8 mouse cellular contexts compared by ENCODE assay signal in genomic region chr5:64809864-64810263, GRCm38 (mm10). TPM values are rescaled to one million over a fixed set of nuclear protein-coding genes. Genes with fewer than 3 reads are reported as not detected.
DNase-seq lines count a peak whose midpoint lies in the region; ATAC-seq lines count a peak whose summit lies in the region.

No protein-coding gene starts in this region.

- H3K4me2 ChIP-seq in hindbrain, embryonic 15.5 days = no peak overlapping the region

- no peak for ATAC-seq in hindbrain, embryonic 15.5 days (ENCODE audit: low FRiP score, low read depth)

- H3K27me3 ChIP-seq in hindbrain, embryonic 15.5 days = no peaks in the 10 kb centered on the region
- no peaks in the 10 kb centered on the region for H3K27me3 ChIP-seq in megakaryocyte, embryonic 14.5 days (replicated peaks)

- no peak overlapping the region for H3K4me3 ChIP-seq in brown adipose tissue, adult 24 weeks (ENCODE audit: insufficient read depth, low read depth, low read length)
- H3K4me3 ChIP-seq in hindbrain, embryonic 15.5 days = no peak overlapping the region
- peak overlapping the region; percentile 75 for H3K4me3 ChIP-seq in megakaryocyte, embryonic 14.5 days (replicated peaks)

- no peaks in the 10 kb centered on the region for H3K9me3 ChIP-seq in hindbrain, embryonic 15.5 days
- no peaks in the 10 kb centered on the region for H3K9me3 ChIP-seq in megakaryocyte, embryonic 14.5 days

- H3K27ac ChIP-seq in brown adipose tissue, adult 24 weeks (replicated peaks; ENCODE audit: low read depth, low read length) = peak overlapping the region; percentile 94
- H3K27ac ChIP-seq in hindbrain, embryonic 15.5 days (replicated peaks) = 0 out of 2 replicates have a peak overlapping the region, but pooled peaks have one; percentile 60

- no peak overlapping the region for H3K9ac ChIP-seq in hindbrain, embryonic 15.5 days

- H3K4me1 ChIP-seq in brown adipose tissue, adult 24 weeks (ENCODE audit: control insufficient read depth, insufficient read depth, insufficient read length, low read length) = peaks cover 29% of the 10 kb centered on the region
- H3K4me1 ChIP-seq in hindbrain, embryonic 15.5 days (replicated peaks) = peaks cover 54% of the 10 kb centered on the region
- H3K4me1 ChIP-seq in megakaryocyte, embryonic 14.5 days = peaks cover 95% of the 10 kb centered on the region

- H3K36me3 ChIP-seq in hindbrain, embryonic 15.5 days = no peaks in the 10 kb centered on the region
- peaks cover 34% of the 10 kb centered on the region for H3K36me3 ChIP-seq in megakaryocyte, embryonic 14.5 days (replicated peaks; ENCODE audit: low read length)

- WGBS in hindbrain, embryonic 15.5 days = 86% methylated on average over 11 of the region's 11 CpGs

- DNase-seq in heart, adult 11 months = peak; percentile 95
- DNase-seq in heart, adult 8-10 months (ENCODE audit: low spot score) = no peak
- no peak for DNase-seq in retina, embryonic 14.5 days (ENCODE audit: low spot score)
- no peak for DNase-seq in cerebellum, postnatal 36 days
- no peak for DNase-seq in adrenal gland, adult 2 months

RNA-seq across cellular contexts. Expression of gene Klf3, which starts 6.7 kb away (rescaled TPM):
- total RNA-seq in heart, adult 8-10 months (2022) = 10 to 100 TPM; 35.2 to 51.2 (median 39.9) TPM
- polyA plus RNA-seq in brown adipose tissue, adult 24 weeks (2012; ENCODE audit: insufficient read depth, insufficient read length, missing spikeins) = 23.1 and 33.5 TPM in 2 replicates
- polyA plus RNA-seq in hindbrain, embryonic 15.5 days (2015; fragmentation: Nextera tagmentation; extraction: Ambion mirVana) = 28.9 and 30.3 TPM in 2 replicates
- polyA plus RNA-seq in megakaryocyte, embryonic 14.5 days (2012; ENCODE audit: insufficient read depth, low replicate concordance) = 73.1 and 120 TPM in 2 replicates
- 10 to 100 TPM; 62.1 to 69.2 TPM for total RNA-seq in adrenal gland, adult 2 months (2021)
- polyA plus RNA-seq in adrenal gland, adult 2 months (2012; rRNA removed) = 80.7 and 83.2 TPM in 2 replicates
